Mouse (Mus musculus) spleen, adult 2 months (tissue): ENCODE measurements around the gene Arf1. TPM values are rescaled to one million over a fixed set of nuclear protein-coding genes. Genes with fewer than 3 reads are reported as not detected.
A peak's percentile ranks its signal among the peaks of the same experiment; 100 is the strongest.
"Not testable (repeated sequence)": the region's sequence is repeated elsewhere in the genome, so short reads cannot be mapped to it uniquely, and the experiment has no call there.

Experiments used
- DNase-seq, 2 experiments: peaks; one replicate each; pipeline versions ENCODE4 v3.0.0 to v3.0.0-alpha.2; 2012 to 2021; ENCODE audit warnings: low spot score in 2 of 2, low read depth in 1 of 2
- H3K27ac ChIP-seq: fragments of 200-500 bp; 2 replicates; pipeline ENCODE4 v1.5.1; 2012; ENCODE audit warnings: low read length, inconsistent platforms; ENCODE audit not compliant: insufficient read depth
- H3K27me3 ChIP-seq: fragments of 200-500 bp; 2 replicates; pipeline ENCODE4 v1.6.1; 2012; ENCODE audit warnings: mild to moderate bottlenecking, moderate library complexity, low read length, inconsistent platforms; ENCODE audit not compliant: control insufficient read depth, insufficient read depth
- H3K36me3 ChIP-seq: fragments of 200-500 bp; 2 replicates; pipeline ENCODE4 v1.6.1; 2012; ENCODE audit warnings: mild to moderate bottlenecking, low read length, inconsistent platforms; ENCODE audit not compliant: control insufficient read depth, insufficient read depth
- H3K4me1 ChIP-seq: fragments of 200-500 bp; 2 replicates; pipeline ENCODE4 v1.6.1; 2011; ENCODE audit warnings: inconsistent platforms; ENCODE audit not compliant: control insufficient read depth, insufficient read depth, insufficient read length
- H3K4me3 ChIP-seq: fragments of 200-500 bp; 2 replicates; pipeline ENCODE4 v1.5.1; 2011; ENCODE audit warnings: mild to moderate bottlenecking, inconsistent platforms; ENCODE audit not compliant: insufficient read depth, insufficient read length; ENCODE audit errors: extremely low read depth
- CTCF ChIP-seq: fragments of 200-500 bp; IDR thresholded peaks from 2 replicates; pipeline ENCODE4 v1.5.1; 2011; ENCODE audit warnings: mild to moderate bottlenecking, inconsistent platforms; ENCODE audit not compliant: insufficient read depth, insufficient read length, insufficient replicate concordance; ENCODE audit errors: extremely low read depth
- POLR2A ChIP-seq: fragments of 200-500 bp; IDR thresholded peaks from 2 replicates; pipeline ENCODE4 v1.6.1; 2011; ENCODE audit warnings: low read depth, low read length, inconsistent platforms
- WGBS: fragments of 180-500 bp; shearing (Covaris S2); methylation state at CpG from one replicate; pipeline ENCODE4 v1.1.7; 2018; 5-methylcytosine and 5-hydroxymethylcytosine counted together
- polyA plus RNA-seq: library from polyadenylated mRNA; depleted of rRNA; stranded (reverse); fragments of >200 nt; gene quantifications from 2 replicates; pipeline ENCODE4 v1.2.3, GENCODE M21; 2012

Arf1 gene
- polyA plus RNA-seq, 1 experiment = 252 TPM

DNA sequence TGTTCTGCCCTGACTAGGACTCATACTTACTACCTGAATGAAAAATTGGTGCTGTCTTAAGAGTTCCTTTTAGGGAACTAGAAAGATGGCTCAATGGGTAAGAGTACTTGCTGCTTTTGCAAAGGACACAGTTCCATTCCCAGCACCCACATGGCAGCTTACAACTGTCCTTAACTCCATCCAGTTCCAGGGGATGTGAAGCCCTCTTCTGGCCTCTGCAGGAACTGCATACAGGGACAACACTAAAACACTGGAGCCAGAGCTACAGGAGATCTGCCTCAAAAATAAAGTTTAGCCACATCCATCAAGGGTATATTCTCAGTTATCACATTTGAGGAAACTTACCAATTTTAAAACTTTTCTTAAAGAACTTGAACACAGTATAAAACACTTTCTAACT is 9.0 kb downstream of the Arf1 start:
- Histone ChIP-seq H3K4me1 (peaks cover 13% of the 10 kb centered on the region; the same call in 1 of the 2 replicates), H3K27ac (no peak overlapping the region)

DNA sequence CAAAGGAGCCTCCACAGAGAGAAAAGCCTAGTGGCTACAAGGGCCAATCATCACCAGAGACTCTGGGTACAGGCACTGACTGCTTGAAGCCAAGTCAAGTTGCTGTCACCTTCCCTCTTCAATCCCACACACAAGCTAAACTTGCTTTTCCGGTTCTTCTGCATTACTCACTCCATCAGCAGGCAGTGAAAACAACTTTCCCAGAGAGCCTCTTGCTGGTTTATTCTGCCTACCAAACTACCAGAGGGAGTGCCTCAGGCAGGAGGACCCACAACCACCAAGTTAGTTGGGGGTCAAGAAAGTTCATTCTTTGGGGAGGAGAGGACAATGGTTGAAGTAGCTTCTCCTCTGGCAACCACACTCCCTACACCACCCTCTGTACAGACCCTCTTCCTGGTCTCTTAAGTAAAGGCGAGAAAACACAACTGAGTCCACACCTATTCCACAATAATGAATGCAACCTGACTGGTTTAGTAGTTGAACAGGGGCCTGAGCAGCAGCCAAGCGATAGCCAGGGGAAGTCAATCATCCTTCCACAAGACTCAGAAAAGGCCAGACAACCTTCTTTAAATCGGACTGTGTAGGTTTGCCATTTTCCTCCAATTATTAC is 9.6 kb downstream of the Arf1 start:
- H3K4me3 ChIP-seq = no peak overlapping the region
- TF ChIP-seq POLR2A = no peak
- no peak for TF ChIP-seq CTCF
- peaks cover 2% of the 10 kb centered on the region for H3K36me3 ChIP-seq
- H3K27me3 ChIP-seq = no peaks in the 10 kb centered on the region
- H3K4me1 ChIP-seq = peaks cover 11% of the 10 kb centered on the region; the same call in 1 of the 2 replicates
- no peak for DNase-seq
- WGBS = 89% methylated on average over 4 of the region's 4 CpGs
- H3K27ac ChIP-seq = no peak overlapping the region

More for the DNA sequence above, 9.0 kb downstream of the Arf1 start:
- Histone ChIP-seq H3K27me3 (no peaks in the 10 kb centered on the region), H3K4me3 (no peak overlapping the region), H3K36me3 (peaks cover 1% of the 10 kb centered on the region)
- TF ChIP-seq CTCF (peak; percentile 30; the same call in 1 of the 2 replicates), POLR2A (no peak)
- peak in 1 of 2 experiments; percentile 31 for DNase-seq

DNA sequence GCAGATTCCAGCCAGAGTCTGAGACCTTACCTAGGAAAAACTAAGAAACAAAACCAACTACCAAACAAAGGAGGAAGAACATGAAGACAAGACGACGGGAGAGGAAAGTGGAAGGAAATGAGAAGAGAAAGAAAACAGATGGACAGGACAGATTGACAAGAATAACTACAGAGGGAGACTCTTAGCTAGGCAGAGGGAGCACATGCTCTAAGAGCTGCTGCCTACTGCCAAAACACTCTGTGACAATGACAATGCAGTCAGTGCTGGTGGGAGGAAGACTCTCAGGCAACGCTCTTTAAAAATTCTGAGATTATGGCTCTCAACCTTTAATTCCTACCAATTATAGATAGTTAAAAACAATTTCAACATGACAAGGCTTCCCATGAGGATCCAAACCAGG is 11.1 kb downstream of the Arf1 start:
- no peak for DNase-seq
- no peak for TF ChIP-seq CTCF
- no peak for TF ChIP-seq POLR2A
- peaks cover 7% of the 10 kb centered on the region for H3K36me3 ChIP-seq
- no peak overlapping the region for H3K4me3 ChIP-seq
- peaks cover 17% of the 10 kb centered on the region; the same call in 1 of the 2 replicates for H3K4me1 ChIP-seq
- WGBS = 39% methylated on average over 3 of the region's 3 CpGs
- H3K27me3 ChIP-seq = no peaks in the 10 kb centered on the region
- H3K27ac ChIP-seq = no peak overlapping the region

DNA sequence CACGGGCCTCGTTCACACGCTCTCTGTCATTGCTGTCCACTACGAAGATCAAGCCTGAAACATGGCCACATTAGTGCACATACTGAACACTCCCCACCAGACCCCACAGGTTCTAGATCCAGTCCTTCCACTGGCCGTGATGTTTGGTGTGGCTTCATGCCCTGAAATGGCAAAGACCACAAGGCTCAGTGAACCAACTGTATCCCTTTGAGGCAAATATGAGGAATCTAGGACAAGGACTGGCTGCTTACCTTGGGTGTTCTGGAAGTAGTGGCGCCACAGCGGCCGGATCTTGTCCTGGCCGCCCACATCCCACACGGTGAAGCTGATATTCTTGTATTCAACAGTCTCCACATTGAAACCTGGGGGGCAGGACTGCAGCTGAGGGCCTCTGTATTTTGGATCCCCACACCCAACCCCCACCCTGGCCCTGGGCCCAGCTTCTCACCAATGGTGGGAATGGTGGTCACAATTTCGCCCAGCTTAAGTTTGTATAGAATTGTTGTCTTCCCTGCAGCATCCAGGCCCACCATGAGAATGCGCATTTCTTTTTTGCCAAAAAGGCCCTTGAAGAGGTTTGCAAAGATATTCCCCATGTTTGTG is 15.1 kb downstream of the Arf1 start:
- Histone ChIP-seq H3K4me3 (no peak overlapping the region), H3K4me1 (peaks cover 16% of the 10 kb centered on the region; the same call in 1 of the 2 replicates), H3K27ac (peak overlapping the region; percentile 17; the same call in 1 of the 2 replicates), H3K27me3 (no peaks in the 10 kb centered on the region), H3K36me3 (peaks cover 17% of the 10 kb centered on the region)
- TF ChIP-seq POLR2A (no peak), CTCF (no peak)
- DNase-seq = no peak
- WGBS = 92% methylated on average over 12 of the region's 12 CpGs

DNA sequence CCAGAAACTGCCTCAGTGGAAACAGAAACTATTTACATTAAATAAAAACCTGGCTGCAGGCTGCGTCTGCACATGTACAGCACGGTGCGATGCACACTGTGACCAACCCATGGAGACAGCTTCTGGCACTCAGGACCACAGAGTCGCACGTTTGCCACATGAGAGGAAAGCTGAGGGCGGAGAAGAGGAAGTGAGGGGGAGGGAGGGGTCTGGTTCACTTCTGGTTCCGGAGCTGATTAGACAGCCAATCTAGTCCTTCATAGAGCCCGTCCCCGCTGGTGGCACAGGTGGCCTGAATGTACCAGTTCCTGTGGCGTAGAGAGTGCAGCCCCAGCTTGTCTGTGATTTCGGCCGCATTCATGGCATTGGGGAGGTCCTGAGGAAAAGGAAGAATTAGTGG is 15.8 kb downstream of the Arf1 start:
- 9% methylated on average over 12 of the region's 12 CpGs for WGBS
- H3K4me1 ChIP-seq = peaks cover 16% of the 10 kb centered on the region; the same call in 1 of the 2 replicates
- H3K36me3 ChIP-seq = peaks cover 17% of the 10 kb centered on the region
- peak overlapping the region; percentile 17; the same call in 1 of the 2 replicates for H3K27ac ChIP-seq
- not testable (repeated sequence) for H3K4me3 ChIP-seq, H3K27me3 ChIP-seq
- DNase-seq = peak in 1 of 2 experiments; percentile 57

DNA sequence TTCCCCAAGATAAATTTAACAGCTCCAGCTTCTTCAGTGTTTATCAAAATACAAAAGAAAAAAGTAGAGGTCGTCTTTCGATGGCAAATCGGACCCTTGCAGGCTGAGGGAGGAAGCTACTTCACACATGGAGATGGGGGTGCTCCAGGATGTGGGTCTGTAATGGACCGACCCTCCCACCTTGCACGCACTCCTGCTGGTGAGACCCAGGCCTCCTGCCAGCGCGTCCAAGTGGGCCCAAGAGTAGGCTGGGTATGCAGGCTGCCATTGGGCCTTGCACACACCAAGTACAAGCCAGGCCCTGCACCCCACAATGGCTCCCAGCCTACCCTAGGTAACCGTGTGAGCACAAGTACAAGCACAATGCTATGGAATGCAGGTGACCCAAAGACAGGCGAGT is 16.5 kb downstream of the Arf1 start:
- Histone ChIP-seq H3K4me1 (peaks cover 16% of the 10 kb centered on the region; the same call in 1 of the 2 replicates), H3K36me3 (peaks cover 17% of the 10 kb centered on the region)
- 94% methylated on average over 9 of the region's 9 CpGs for WGBS
- H3K27me3 ChIP-seq, H3K4me3 ChIP-seq, H3K27ac ChIP-seq, DNase-seq: not testable (repeated sequence)

DNA sequence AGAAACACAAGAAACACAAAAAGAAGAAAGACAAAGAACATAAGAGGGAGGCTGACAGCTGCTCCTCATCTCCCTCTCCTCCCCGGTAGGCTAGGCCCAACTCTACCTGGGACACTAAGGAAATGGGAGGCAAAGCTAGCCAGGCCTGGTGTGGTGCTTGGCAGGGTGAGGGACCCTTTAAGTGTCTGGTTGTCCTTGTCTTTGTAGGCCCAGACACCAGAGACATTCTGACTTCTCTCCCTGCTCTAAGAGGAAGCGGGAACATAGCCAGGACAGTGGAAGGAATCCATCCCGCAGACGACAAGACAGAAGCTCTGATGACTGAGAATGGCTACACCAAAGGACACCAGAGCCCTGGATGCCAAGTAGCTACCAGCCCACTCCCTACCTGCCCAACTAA is 18.1 kb downstream of the Arf1 start:
- Histone ChIP-seq H3K4me3 (no peak overlapping the region), H3K27me3 (no peaks in the 10 kb centered on the region), H3K4me1 (peaks cover 16% of the 10 kb centered on the region; the same call in 1 of the 2 replicates), H3K36me3 (peaks cover 19% of the 10 kb centered on the region), H3K27ac (no peak overlapping the region)
- WGBS = 96% methylated on average over 4 of the region's 4 CpGs
- DNase-seq = no peak
- TF ChIP-seq CTCF (no peak), POLR2A (no peak)
